Mouse (Mus musculus): ENCODE measurements around the gene Dnajc5. TPM values are rescaled to one million over a fixed set of nuclear protein-coding genes. Genes with fewer than 3 reads are reported as not detected.

The Dnajc5 gene
- polyA plus RNA-seq, 1 experiment from 2014 or later = 297 TPM

GRCm38 (mm10) chr2:181587796-181588195, 67.5 kb downstream of the Dnajc5 start:
- Histone ChIP-seq H3K36me3 (replicated peaks) (peaks cover 53% of the 10 kb centered on the region), H3K4me3 (no peak overlapping the region), H3K27me3 (replicated peaks) (no peaks in the 10 kb centered on the region), H3K4me1 (peaks cover 17% of the 10 kb centered on the region), H3K9me3 (no peaks in the 10 kb centered on the region), H3K4me2 (no peak overlapping the region), H3K9ac (no peak overlapping the region), H3K27ac (no peak overlapping the region)
- ATAC-seq (replicated peaks) = no peak
- WGBS = 84% methylated on average over 6 of the region's 6 CpGs

GRCm38 (mm10) chr2:181588229-181588780, 68.0 kb downstream of the Dnajc5 start:
- H3K4me2 ChIP-seq = no peak overlapping the region
- no peaks in the 10 kb centered on the region for H3K27me3 ChIP-seq (replicated peaks)
- WGBS = 90% methylated on average over 11 of the region's 11 CpGs
- H3K36me3 ChIP-seq (replicated peaks) = peaks cover 49% of the 10 kb centered on the region
- H3K4me1 ChIP-seq = peaks cover 22% of the 10 kb centered on the region
- no peak overlapping the region for H3K27ac ChIP-seq
- no peaks in the 10 kb centered on the region for H3K9me3 ChIP-seq
- ATAC-seq (replicated peaks) = no peak
- H3K4me3 ChIP-seq = no peak overlapping the region
- H3K9ac ChIP-seq = no peak overlapping the region

DNA sequence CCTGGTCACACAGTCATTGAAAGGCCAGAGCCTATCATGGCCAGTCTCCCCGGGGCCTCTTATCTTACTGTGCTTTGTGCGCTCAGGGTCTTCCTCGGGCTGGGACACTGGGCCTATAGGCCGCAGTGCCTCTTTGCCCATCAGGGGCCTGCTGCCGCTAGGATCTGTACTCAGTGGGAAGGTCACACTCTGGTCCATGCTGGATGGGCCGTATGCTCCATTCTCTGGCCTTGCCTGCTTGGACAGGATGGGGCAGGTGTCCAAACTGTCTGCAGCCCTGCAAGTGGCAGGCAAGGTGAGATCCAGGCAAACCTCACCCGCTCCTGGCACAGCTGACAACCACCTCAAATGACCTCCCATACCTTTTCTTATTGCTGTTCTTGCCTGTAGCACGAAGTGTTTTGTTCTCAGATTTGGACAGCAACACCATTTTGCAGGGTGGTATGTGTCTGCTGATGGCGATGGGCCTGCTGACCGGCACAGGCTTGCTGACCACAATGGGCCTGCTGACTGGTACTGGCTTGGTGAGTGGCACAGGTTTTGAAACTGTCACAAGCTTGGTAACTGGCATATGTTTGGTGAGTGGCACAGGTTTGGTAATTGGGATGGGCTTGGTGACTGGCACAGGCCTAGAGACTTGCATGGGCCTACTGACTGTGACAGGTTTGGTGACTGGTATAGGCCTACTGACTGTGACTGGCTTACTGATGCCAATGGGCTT, 68.9 kb downstream of the Dnajc5 start:
- H3K4me2 ChIP-seq = no peak overlapping the region
- H3K9me3 ChIP-seq = no peaks in the 10 kb centered on the region
- H3K4me1 ChIP-seq = peaks cover 23% of the 10 kb centered on the region
- H3K4me3 ChIP-seq = no peak overlapping the region
- no peak overlapping the region for H3K27ac ChIP-seq
- no peak overlapping the region for H3K9ac ChIP-seq
- peaks cover 46% of the 10 kb centered on the region for H3K36me3 ChIP-seq (replicated peaks)
- 92% methylated on average over 10 of the region's 10 CpGs for WGBS
- H3K27me3 ChIP-seq (replicated peaks) = no peaks in the 10 kb centered on the region
- ATAC-seq (replicated peaks) = no peak

DNA sequence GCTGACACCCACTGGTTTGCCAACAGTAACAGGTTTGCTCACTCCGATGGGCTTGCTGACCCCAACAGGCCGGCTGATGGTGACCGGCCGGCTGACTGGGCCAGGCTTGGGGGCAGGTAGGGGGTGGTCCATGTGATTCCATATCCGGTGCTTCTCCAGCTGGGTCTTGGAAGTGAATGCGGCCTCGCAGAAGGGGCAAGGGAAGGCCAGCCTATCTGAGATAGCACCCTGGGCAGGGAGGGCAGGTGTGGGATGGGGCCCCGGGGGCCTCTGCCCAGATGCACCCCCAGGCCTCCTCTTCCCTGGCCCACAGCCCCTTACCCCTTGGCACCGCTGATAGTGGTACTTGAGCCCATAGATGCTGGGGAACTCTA, 69.4 kb downstream of the Dnajc5 start:
- Histone ChIP-seq H3K36me3 (replicated peaks) (peaks cover 41% of the 10 kb centered on the region), H3K27me3 (replicated peaks) (no peaks in the 10 kb centered on the region), H3K4me2 (no peak overlapping the region), H3K9me3 (no peaks in the 10 kb centered on the region), H3K9ac (no peak overlapping the region), H3K27ac (no peak overlapping the region), H3K4me1 (peaks cover 23% of the 10 kb centered on the region), H3K4me3 (no peak overlapping the region)
- ATAC-seq (replicated peaks) = no peak
- WGBS = 93% methylated on average over 9 of the region's 9 CpGs

DNA sequence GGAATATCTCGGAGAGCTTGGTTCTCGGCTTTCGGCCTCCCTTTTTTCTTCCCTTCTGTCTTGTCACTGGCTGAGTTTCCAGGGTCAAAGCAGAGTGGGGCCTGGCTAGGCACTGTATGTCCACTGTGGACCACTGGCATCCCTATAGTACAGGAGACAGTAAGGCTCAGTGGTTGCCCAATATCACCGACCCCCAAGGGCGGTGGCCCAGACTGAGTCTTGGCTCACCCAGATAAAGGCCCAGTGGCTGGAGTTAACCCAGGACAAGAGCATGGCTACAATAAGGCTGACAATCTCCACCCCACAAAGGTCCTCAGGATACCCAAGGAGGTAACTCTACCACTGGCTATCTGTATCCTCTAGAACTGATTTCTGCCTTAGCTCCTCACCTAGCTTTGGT, 70.2 kb downstream of the Dnajc5 start:
- no peak for ATAC-seq (replicated peaks)
- Histone ChIP-seq H3K27ac (no peak overlapping the region), H3K27me3 (replicated peaks) (no peaks in the 10 kb centered on the region), H3K4me3 (no peak overlapping the region), H3K36me3 (replicated peaks) (peaks cover 38% of the 10 kb centered on the region), H3K9me3 (no peaks in the 10 kb centered on the region), H3K4me2 (peak overlapping the region; percentile 82; the same call in 1 of the 2 replicates), H3K9ac (no peak overlapping the region), H3K4me1 (peaks cover 27% of the 10 kb centered on the region)
- 93% methylated on average over 5 of the region's 5 CpGs for WGBS

GRCm38 (mm10) chr2:181591528-181592085, 71.3 kb downstream of the Dnajc5 start, which contains the start of gene Prpf6:
Gene Prpf6, plus strand, starts transcription at chr2:181591868.
- Histone ChIP-seq H3K4me2 (peak within 1 kb of the TSS; percentile 82), H3K9me3 (no peaks in the 10 kb centered on the region), H3K27ac (peak within 1 kb of the TSS; percentile 94), H3K4me1 (peaks cover 27% of the 10 kb centered on the region), H3K9ac (peak within 1 kb of the TSS; percentile 92), H3K4me3 (peak within 1 kb of the TSS; percentile 87), H3K36me3 (replicated peaks) (peaks cover 27% of the 10 kb centered on the region), H3K27me3 (replicated peaks) (no peaks in the 10 kb centered on the region)
- 19% methylated on average over 5 of the region's 5 CpGs for WGBS
- ATAC-seq (replicated peaks) = peak; percentile 12; the same call in 1 of the 2 replicates

DNA sequence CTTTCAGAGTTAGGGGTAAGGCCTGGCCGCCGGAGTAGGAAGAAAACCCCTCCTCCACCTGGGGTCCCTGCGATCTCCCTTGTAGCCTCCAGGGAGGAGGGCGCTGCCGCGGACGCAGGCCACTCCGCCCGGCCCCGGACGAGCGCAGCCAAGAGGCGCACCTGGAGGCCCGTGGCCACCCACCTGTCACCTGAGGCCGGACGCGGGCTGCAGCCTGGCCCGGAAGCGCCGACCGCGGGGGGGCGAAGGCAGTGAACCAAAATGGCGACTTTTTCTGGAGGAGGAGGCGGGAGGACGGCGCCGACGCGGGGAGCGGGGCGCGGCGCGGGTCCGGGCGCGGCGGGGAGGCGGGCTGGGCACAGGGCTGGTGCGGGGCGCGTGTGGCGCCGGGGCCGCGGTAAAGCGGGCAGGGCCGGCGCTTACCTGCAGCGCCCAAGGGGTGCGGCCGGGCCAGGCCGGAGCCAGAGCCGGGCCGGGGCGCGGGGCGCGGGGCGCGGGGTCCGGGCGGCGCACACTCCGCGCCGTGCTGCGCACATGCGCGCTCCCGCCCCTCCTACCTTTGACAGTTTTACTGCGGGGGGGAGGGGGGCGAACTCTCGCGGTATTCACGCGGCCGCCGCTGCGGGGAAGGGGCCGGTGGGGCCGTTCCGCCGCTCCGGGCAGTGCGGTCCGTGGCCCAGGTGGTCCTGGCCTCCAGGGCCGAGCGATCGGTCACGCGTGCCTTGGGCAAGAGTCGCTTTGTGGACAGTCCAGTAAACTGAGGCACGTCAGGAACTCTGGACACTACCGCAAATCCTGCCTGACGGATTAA, 72.2 kb downstream of the Dnajc5 start, which contains the start of gene Zfp512b:
TSS of gene Zfp512b (minus strand) at position 573 of the 811 bp plus-strand sequence.
- no peaks in the 10 kb centered on the region for H3K27me3 ChIP-seq (replicated peaks)
- H3K4me3 ChIP-seq = peak within 1 kb of the TSS; percentile 87
- under 1% methylated on average over 86 of the region's 97 CpGs for WGBS
- H3K9me3 ChIP-seq = no peaks in the 10 kb centered on the region
- H3K27ac ChIP-seq = peak within 1 kb of the TSS; percentile 94
- peak within 1 kb of the TSS; percentile 82 for H3K4me2 ChIP-seq
- peak within 1 kb of the TSS; percentile 92 for H3K9ac ChIP-seq
- H3K4me1 ChIP-seq = peaks cover 33% of the 10 kb centered on the region
- peaks cover 18% of the 10 kb centered on the region; the same call in 1 of the 2 replicates for H3K36me3 ChIP-seq (replicated peaks)
- peak; percentile 84 for ATAC-seq (replicated peaks)

DNA sequence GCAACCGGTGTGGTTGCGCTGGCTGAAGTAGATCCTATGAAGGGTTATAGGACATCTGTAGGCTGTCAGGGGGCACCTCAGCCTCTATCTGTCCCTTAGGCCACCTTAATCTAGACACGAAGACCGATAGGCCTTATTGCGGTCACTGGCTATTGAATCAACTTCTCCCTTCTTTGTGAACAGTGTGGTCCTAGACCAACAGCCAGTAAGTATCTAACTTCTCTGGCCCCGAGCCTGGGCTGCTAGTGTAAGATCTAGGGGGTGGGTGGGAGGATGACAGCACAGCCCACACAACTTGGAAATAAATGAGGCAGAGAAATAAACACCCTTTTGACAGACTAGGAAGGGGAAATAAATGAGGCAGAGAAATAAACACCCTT, 72.7 kb downstream of the Dnajc5 start:
- peak; percentile 48 for ATAC-seq (replicated peaks)
- Histone ChIP-seq H3K27me3 (replicated peaks) (no peaks in the 10 kb centered on the region), H3K36me3 (replicated peaks) (peaks cover 12% of the 10 kb centered on the region; the same call in 1 of the 2 replicates), H3K4me3 (peak overlapping the region; percentile 87), H3K9ac (peak overlapping the region; percentile 92), H3K4me1 (peaks cover 39% of the 10 kb centered on the region), H3K27ac (peak overlapping the region; percentile 94), H3K4me2 (peak overlapping the region; percentile 82), H3K9me3 (no peaks in the 10 kb centered on the region)
- WGBS = 8% methylated on average over 6 of the region's 6 CpGs

DNA sequence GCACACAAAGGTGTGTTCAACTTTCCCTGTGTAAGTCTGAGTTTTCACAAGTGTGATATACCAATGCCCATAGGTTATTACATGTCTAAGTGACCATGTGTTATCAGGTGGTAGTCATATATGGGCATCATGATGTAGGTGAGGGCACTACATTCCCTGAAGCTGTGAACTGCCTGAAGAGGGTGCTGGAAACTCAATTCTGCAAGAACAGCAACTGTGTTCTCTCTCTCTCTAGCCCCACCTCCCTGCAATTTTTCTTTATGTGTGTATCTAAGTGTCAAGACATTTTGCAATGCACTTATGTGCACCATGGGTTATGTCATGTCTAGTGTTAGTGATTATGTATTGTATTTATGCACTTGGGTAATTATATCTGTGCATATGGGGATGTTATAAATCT, 73.7 kb downstream of the Dnajc5 start:
- no peak overlapping the region for H3K27ac ChIP-seq
- no peaks in the 10 kb centered on the region for H3K27me3 ChIP-seq (replicated peaks)
- peaks cover 44% of the 10 kb centered on the region for H3K4me1 ChIP-seq
- no peak for ATAC-seq (replicated peaks)
- no peak overlapping the region for H3K4me3 ChIP-seq
- no peak overlapping the region for H3K9ac ChIP-seq
- H3K36me3 ChIP-seq (replicated peaks) = peaks cover 7% of the 10 kb centered on the region; the same call in 1 of the 2 replicates
- H3K9me3 ChIP-seq = no peaks in the 10 kb centered on the region
- H3K4me2 ChIP-seq = no peak overlapping the region

GRCm38 (mm10) chr2:181594946-181595696, 74.8 kb downstream of the Dnajc5 start:
- no peaks in the 10 kb centered on the region; the same call in 1 of the 2 replicates for H3K36me3 ChIP-seq (replicated peaks)
- H3K27me3 ChIP-seq (replicated peaks) = no peaks in the 10 kb centered on the region
- peaks cover 52% of the 10 kb centered on the region for H3K4me1 ChIP-seq
- WGBS = 79% methylated on average over 4 of the region's 4 CpGs
- H3K9ac ChIP-seq = no peak overlapping the region
- no peaks in the 10 kb centered on the region for H3K9me3 ChIP-seq
- H3K4me2 ChIP-seq = no peak overlapping the region
- no peak for ATAC-seq (replicated peaks)
- no peak overlapping the region for H3K4me3 ChIP-seq
- H3K27ac ChIP-seq = no peak overlapping the region

DNA sequence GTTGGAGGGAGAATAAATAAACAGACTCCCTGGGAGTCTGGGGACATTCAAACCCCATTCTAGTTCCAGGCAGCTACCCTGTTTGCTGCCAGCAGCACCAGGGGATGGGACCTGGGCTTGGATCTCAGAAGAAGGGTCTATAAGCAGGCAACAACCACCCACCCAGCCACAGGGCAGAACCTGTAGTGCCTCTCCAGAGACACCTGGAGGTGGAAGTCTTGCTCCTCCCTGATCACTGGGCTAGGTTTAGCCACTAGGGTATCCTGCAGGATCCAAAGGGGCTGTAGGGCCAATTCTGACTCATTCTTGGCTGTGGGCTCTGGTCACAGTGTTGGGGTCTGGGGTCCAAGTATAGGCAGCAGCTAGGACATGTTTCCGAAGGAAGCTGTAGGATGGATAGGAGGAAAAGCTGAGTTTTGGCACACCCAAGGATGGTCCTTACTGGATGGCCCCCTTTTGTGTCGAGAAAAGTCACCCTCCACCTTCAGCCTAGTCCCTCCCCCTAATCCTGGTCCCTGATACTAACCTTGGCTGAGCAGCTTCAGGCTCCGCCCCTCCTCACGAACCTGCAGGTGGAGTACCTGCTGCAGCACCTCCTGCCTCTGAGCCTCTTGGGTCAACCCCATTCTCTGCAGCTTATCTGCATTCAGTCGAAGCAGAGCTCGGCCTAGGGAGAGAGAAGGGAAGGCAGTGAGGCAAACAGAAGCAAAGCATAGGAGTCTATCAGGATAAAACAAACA, 76.1 kb downstream of the Dnajc5 start:
- H3K27ac ChIP-seq = no peak overlapping the region
- no peak for ATAC-seq (replicated peaks)
- H3K9ac ChIP-seq = no peak overlapping the region
- H3K27me3 ChIP-seq (replicated peaks) = no peaks in the 10 kb centered on the region
- no peaks in the 10 kb centered on the region; the same call in 1 of the 2 replicates for H3K36me3 ChIP-seq (replicated peaks)
- no peaks in the 10 kb centered on the region for H3K9me3 ChIP-seq
- peaks cover 47% of the 10 kb centered on the region for H3K4me1 ChIP-seq
- H3K4me2 ChIP-seq = no peak overlapping the region
- 69% methylated on average over 6 of the region's 6 CpGs for WGBS
- no peak overlapping the region for H3K4me3 ChIP-seq
